Mouse (Mus musculus) testis, postnatal 14 days (tissue): Measurements from ENCODE around the gene Erf.
A peak's percentile ranks its signal among the peaks of the same experiment; 100 is the strongest.

Experiments
- DNase-seq: peaks from one replicate; pipeline ENCODE4 v3.0.0; 2021; ENCODE audit warnings: low spot score

Gene Erf

DNA sequence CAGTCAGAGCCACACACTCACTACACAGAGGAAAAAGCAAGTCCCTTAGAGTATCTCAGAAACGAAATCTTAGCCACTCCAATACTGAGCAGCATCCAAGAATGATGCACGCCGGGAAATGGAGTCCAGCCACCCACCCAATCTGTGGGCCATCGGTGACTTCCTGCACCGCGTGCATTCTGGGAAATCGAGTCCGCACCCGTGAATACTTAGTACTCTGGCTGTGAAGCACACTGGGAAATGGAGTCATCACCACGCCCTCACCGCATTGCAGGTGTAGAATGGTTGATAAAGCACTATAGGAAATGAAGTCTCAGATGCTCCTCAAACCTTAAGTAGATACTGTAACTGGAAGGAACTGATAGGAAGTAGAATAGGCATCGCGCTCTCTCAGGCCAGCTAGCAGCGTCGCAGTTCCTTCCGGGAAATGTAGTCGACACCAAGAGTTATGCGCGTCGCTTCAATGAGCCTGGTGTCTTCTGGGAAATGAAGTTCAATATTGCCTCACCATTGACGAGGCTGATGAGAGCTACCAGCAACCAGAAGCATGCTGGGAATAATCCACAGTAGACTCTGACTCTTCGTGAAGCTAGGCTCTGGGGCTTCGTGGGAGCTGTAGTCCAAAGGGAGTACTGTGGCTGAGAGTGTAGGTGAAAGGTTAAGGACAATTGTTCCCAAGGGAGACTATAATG lies 12.4 kb downstream of the Erf start:
- peak; percentile 93 for DNase-seq

GRCm38 (mm10) chr7:25237249-25238014 lies 13.1 kb downstream of the Erf start, which contains the start of gene Gsk3a:
Gsk3a (minus strand) TSS chr7:25237851.
- DNase-seq: peak; percentile 98

DNA sequence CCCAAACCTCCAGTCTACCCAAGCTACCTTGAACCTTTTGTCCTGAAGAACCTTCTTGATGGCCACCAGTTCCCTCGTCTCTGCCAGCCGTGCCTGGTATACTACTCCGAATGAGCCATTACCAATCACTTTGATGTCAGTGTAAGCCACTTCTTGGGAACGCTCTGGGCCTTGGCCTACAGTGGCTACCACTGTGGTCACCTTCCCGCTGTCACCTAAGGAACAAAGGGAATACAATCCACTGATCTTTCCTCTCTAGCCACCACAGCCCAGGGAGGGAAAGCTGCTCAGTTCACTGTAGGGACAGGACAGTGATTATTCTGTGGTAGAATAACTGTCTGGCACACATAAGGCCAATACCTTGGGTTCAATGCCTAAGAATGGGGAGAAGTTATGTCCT lies 15.0 kb downstream of the Erf start:
- no peak for DNase-seq

- no peak for DNase-seq
Observed at GRCm38 (mm10) chr7:25233061-25233460, 17.5 kb downstream of the Erf start.

GRCm38 (mm10) chr7:25232101-25232648 lies 18.4 kb downstream of the Erf start:
- no peak for DNase-seq

- DNase-seq: no peak
Observed at GRCm38 (mm10) chr7:25230690-25231285, 19.8 kb downstream of the Erf start.

DNA sequence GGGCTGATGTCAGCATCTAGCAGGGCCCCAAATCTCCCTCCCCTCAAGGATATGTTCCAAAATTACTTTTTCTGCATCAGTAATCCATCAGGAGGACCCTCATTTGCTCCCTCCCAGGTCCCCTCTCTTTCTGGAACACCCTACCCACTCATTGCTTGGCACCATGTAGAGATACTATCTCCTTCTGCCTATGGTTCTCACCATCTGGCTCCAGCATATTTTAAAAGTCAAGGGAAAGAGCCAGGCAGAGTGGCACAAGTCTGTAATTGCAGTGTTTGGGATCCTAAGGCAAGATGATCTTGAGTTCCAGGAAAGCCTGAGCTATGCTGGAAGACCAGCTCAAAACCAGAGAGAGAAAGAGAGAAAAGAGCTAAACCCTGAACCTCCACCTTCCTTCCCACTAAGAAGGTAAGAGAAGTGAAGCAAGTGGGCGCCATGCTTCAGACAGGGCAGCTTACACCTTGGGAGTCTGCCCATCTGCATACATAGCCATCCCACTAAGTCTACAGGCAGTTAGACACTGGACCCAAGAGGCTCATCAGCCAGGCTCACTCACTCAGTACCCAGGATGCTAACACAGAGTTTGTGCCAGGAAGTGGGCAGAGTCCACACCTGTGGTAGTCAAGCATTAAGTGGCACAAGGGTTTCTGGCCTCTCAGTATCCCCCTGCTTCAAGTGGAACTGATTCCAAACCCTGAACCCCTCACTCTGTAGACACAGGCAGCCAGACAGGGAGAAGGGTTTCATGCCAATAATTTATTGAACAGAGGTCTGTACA lies 22.8 kb downstream of the Erf start:
- DNase-seq: no peak

- no peak for DNase-seq
Observed at GRCm38 (mm10) chr7:25222275-25222967, 28.1 kb downstream of the Erf start.

- DNase-seq: peak; percentile 96
Observed at GRCm38 (mm10) chr7:25221102-25221883, 29.3 kb downstream of the Erf start, which contains the start of gene Zfp526. Zfp526 (plus strand) TSS chr7:25221425.

DNA sequence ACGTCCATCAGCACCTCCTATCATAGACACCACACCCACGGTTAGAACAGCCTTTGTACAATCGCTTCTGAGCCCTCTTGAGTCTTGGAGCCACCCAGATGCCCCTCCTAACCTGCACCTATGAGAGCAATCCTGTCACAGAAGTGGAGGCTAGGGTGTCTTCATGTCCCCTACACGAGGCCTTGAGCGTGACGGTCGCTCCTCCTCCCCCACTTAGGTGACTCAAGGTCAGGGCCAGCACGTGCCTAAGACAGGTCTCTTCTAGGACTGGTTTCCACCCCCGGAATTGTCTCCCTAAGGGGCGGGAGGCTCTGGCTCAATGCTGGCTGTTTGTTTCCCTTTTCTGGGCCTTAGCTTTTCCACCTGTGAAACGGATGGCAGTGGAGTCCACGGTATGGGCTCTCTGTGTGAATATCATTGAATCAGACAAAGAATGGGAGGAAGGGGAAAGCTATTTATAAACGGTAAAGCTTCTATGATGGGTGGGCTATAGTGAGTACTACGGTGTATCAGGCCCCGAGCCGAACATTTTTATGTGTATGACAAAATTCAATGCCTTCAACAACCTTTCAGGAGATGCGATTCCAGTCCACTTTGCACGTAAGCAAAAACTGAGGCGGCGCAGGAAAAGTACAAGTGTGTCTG lies 30.0 kb downstream of the Erf start, which contains the start of gene Dedd2:
TSS of gene Dedd2 (minus strand) at position 159 of the 645 bp plus-strand sequence.
- DNase-seq: peak; percentile 53

DNA sequence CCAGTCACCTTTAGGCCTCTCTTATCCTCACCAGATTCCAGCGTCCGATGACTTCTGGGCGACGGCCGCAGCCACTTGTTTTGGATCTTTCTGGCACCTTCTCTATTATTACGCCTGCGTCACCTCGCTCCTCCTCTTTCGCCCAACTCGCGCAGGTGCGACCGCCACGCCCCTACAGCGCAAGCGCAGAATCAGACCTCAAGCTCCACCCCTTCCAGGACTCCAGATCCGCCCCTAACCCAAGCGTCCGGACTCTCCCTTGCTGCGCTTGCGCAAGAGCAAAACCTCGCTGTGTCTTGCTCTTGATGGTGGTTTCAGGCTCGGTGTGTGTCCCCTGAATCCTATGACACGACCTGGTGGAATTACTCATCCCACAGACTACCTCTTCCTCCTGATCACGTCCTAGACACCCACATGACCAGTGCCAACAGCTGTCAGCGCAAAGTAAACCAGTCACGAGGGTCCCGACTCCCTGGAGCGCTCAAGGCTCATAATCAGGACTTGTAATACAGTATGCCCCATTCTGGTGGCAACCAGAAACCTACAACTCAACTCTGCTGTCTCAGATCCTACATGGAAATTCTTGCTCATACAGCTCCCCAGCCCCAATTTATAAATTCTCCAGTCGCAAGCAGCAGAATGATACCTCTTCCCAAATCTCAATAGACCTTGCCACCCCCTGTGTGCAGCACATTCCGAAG lies 30.7 kb downstream of the Erf start:
- DNase-seq: peak; percentile 93

DNA sequence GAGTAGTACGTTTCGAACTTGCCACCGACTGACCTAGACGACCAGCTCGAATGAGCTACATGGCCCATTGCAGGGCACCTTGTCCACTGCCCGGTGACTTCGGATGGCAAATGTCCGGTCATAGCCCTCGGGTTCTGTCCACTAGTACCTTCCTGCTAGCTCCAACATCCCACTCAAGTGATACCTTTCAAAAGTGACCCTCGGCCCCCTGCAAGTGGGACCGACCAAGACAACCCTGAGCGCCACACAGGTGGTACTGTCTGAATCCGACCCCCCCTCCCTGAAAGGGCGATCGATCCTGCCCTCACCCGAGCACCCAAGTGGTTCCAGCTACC lies 31.2 kb downstream of the Erf start:
- DNase-seq: no peak

GRCm38 (mm10) chr7:25218705-25219415 lies 31.7 kb downstream of the Erf start:
- DNase-seq: peak; percentile 52

- no peak for DNase-seq
Observed at GRCm38 (mm10) chr7:25217653-25218395, 32.7 kb downstream of the Erf start.

DNA sequence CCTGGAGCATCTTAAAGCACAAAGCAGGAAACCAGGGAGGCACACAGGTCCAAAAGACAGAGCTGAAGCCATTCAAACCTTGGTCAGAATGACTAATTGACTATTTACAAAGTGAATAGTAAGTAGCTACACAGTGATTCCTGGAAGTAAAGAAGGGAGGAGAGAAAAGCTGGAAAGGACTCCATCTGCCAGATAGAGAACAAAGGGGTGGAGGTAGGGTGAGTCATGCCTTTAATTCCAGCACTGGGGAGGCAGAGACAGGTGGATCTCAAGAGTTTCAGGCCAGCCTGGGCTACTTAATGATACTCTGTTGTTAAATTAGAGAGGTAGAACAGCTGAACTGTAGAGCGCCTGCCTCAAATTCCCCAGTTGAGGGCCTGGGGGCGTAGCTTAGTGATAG lies 36.4 kb downstream of the Erf start:
- peak; percentile 60 for DNase-seq

DNA sequence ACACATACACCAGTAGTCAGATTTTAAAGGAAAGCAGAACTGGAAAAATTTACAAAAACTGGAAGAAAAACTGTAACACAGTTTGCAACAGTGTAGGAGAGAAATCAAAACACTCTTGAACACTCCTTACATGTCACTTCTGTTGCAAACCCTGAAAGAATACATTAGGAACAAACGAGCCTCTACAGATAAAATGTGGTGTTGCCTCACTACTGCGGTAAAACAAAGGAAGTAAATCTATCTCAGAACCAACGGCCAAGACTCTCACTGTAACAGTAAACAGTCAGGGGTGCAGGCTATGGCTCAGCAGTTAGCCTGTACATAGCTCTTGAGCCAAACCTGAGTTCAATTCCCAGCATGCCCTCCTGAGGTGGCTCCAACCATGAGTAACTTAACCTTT lies 37.5 kb downstream of the Erf start:
- no peak for DNase-seq

GRCm38 (mm10) chr7:25210482-25210881 lies 40.1 kb downstream of the Erf start:
- no peak for DNase-seq

- DNase-seq: no peak
Observed at GRCm38 (mm10) chr7:25209161-25209622, 41.4 kb downstream of the Erf start.
